In genomic region chr13:109903764-109904510, GRCm38 (mm10) we compare ENCODE assay signal across 8 mouse cellular contexts.
DNase-seq lines count a peak whose midpoint lies in the region; ATAC-seq and TF ChIP-seq lines count a peak whose summit lies in the region.

No protein-coding gene starts in this region.

- H3K4me1 ChIP-seq in lung, postnatal 0 days (ENCODE audit: insufficient read depth, low read depth, low read length), result peaks cover 2% of the 10 kb centered on the region; the same call in 1 of the 2 replicates
- peaks cover 34% of the 10 kb centered on the region for H3K4me1 ChIP-seq in heart, embryonic 15.5 days (replicated peaks)
- H3K4me1 ChIP-seq in liver, embryonic 16.5 days (ENCODE audit: control insufficient read depth, low read depth, low read length), result peaks cover 11% of the 10 kb centered on the region

- no peak for DNase-seq in lung, postnatal 0 days (ENCODE audit: low spot score)
- DNase-seq in lung, postnatal 14 days, result no peak
- peak; percentile 19 for DNase-seq in thymus, postnatal 10 days (ENCODE audit: low spot score in 2 of 2)
- DNase-seq in left cerebral cortex, adult 8-10 months (ENCODE audit: low spot score in 2 of 2), result no peak
- DNase-seq in gastrocnemius, postnatal 25 days, result no peak
- no peak for DNase-seq in urinary bladder, adult 2 months (ENCODE audit: low spot score)

- WGBS in lung, postnatal 0 days, result 45% methylated on average over 14 of the region's 14 CpGs
- 18% methylated on average over 14 of the region's 14 CpGs for WGBS in heart, embryonic 15.5 days
- whole genome bisulfite sequencing in liver, embryonic 16.5 days (ENCODE audit: insufficient replicate concordance), result 44% methylated on average over 14 of the region's 14 CpGs

- no peaks in the 10 kb centered on the region for H3K9me3 ChIP-seq in lung, postnatal 0 days (ENCODE audit: low read length)
- H3K9me3 ChIP-seq in heart, embryonic 15.5 days (replicated peaks), result no peaks in the 10 kb centered on the region
- no peaks in the 10 kb centered on the region for H3K9me3 ChIP-seq in liver, embryonic 16.5 days (replicated peaks; ENCODE audit: control insufficient read depth, low read length)

- no peak for TF ChIP-seq CTCF in lung, postnatal 0 days (IDR thresholded peaks at IDR 0.05)

- ATAC-seq in lung, postnatal 0 days, result no peak
- no peak for ATAC-seq in heart, embryonic 15.5 days (replicated peaks; ENCODE audit: insufficient number of reproducible peaks, insufficient read depth, low FRiP score, low read depth)
- no peak for ATAC-seq in liver, embryonic 16.5 days (ENCODE audit: low read depth)

- peak overlapping the region; percentile 42 for H3K9ac ChIP-seq in lung, postnatal 0 days (replicated peaks; ENCODE audit: low read depth)
- peak overlapping the region; percentile 86 for H3K9ac ChIP-seq in heart, embryonic 15.5 days
- peak overlapping the region; percentile 26; the same call in 1 of the 2 replicates for H3K9ac ChIP-seq in liver, embryonic 16.5 days (ENCODE audit: low read depth, low read length)

- H3K27me3 ChIP-seq in lung, postnatal 0 days (replicated peaks; ENCODE audit: insufficient read depth, low read length), result no peaks in the 10 kb centered on the region
- H3K27me3 ChIP-seq in heart, embryonic 15.5 days, result no peaks in the 10 kb centered on the region
- H3K27me3 ChIP-seq in liver, embryonic 16.5 days (ENCODE audit: control insufficient read depth, insufficient read depth, low read depth, low read length), result peaks cover 14% of the 10 kb centered on the region

- H3K4me2 ChIP-seq in lung, postnatal 0 days (replicated peaks; ENCODE audit: low read depth, low read length), result peak overlapping the region; percentile 93
- peak overlapping the region; percentile 93 for H3K4me2 ChIP-seq in heart, embryonic 15.5 days
- H3K4me2 ChIP-seq in liver, embryonic 16.5 days (ENCODE audit: low read depth, low read length), result peak overlapping the region; percentile 73

- H3K36me3 ChIP-seq in lung, postnatal 0 days (ENCODE audit: insufficient read depth, low read length), result no peaks in the 10 kb centered on the region
- H3K36me3 ChIP-seq in heart, embryonic 15.5 days, result no peaks in the 10 kb centered on the region
- H3K36me3 ChIP-seq in liver, embryonic 16.5 days (ENCODE audit: control insufficient read depth, insufficient read depth), result no peaks in the 10 kb centered on the region

- peak overlapping the region; percentile 71 for H3K4me3 ChIP-seq in lung, postnatal 0 days (ENCODE audit: low read depth, low read length)
- peak overlapping the region; percentile 88 for H3K4me3 ChIP-seq in heart, embryonic 15.5 days
- peak overlapping the region; percentile 59 for H3K4me3 ChIP-seq in liver, embryonic 16.5 days (ENCODE audit: low read depth, low read length)

- TF ChIP-seq EP300 in lung, postnatal 0 days (IDR thresholded peaks at IDR 0.05), result no peak

- no peak overlapping the region for H3K27ac ChIP-seq in lung, postnatal 0 days (ENCODE audit: low read length)
- peak overlapping the region; percentile 78 for H3K27ac ChIP-seq in heart, embryonic 15.5 days
- H3K27ac ChIP-seq in liver, embryonic 16.5 days (ENCODE audit: low read length), result no peak overlapping the region

Comparison
In these comparisons a context has a peak if more than half of its experiments do, and no peak if none do; other contexts are left out.
1. DNase-seq: peak in thymus, postnatal 10 days (2 of 2); none in lung, postnatal 0 days (single experiment), lung, postnatal 14 days (single experiment), left cerebral cortex, adult 8-10 months (0 of 2), gastrocnemius, postnatal 25 days (single experiment) and urinary bladder, adult 2 months (single experiment).
2. H3K9ac ChIP-seq: peak in every context shown above with its lines; median percentile 86 in heart, embryonic 15.5 days; 42 in lung, postnatal 0 days; 26 in liver, embryonic 16.5 days.
3. Peak in every context shown above with its lines, with median percentiles within 50 percentile points of each other: H3K4me2 ChIP-seq and H3K4me3 ChIP-seq.